Mouse (Mus musculus) lung, embryonic 16.5 days (tissue): ENCODE measurements around the gene Mamld1. TPM values are rescaled to one million over a fixed set of nuclear protein-coding genes. Genes with fewer than 3 reads are reported as not detected.
A peak's percentile ranks its signal among the peaks of the same experiment; 100 is the strongest.
"Not testable (repeated sequence)": the region's sequence is repeated elsewhere in the genome, so short reads cannot be mapped to it uniquely, and the experiment has no call there.

ENCODE experiments used
- ATAC-seq: fragments of 200-750 bp; cut with Nextera tagmentation; 2 replicates; pipeline ENCODE4 v1.8.0; 2017; ENCODE audit warnings: low read depth, mild to moderate bottlenecking, moderate library complexity
- H3K27ac ChIP-seq: fragments of 300-500 bp; sonication (generic); 2 replicates; pipeline ENCODE4 v1.5.1; 2014; ENCODE audit warnings: mild to moderate bottlenecking, control low read depth, low read length
- H3K27me3 ChIP-seq: fragments of 300-500 bp; sonication (generic); 2 replicates; pipeline ENCODE4 v1.6.1; 2014; ENCODE audit warnings: low read depth, low read length, mixed read lengths; ENCODE audit not compliant: control insufficient read depth, insufficient read depth
- H3K36me3 ChIP-seq: fragments of 300-500 bp; sonication (generic); 2 replicates; pipeline ENCODE4 v1.6.1; 2014; ENCODE audit warnings: low read length; ENCODE audit not compliant: control insufficient read depth, insufficient read depth
- H3K4me1 ChIP-seq: fragments of 300-500 bp; sonication (generic); replicated peaks from 2 replicates; pipeline ENCODE4 v1.6.1; 2014; ENCODE audit warnings: low read length, mixed read lengths; ENCODE audit not compliant: control insufficient read depth, insufficient read depth
- H3K4me2 ChIP-seq: fragments of 300-500 bp; sonication (generic); 2 replicates; pipeline ENCODE4 v1.6.1; 2014; ENCODE audit warnings: low read depth, low read length, control low read depth
- H3K4me3 ChIP-seq: fragments of 300-500 bp; sonication (generic); 2 replicates; pipeline ENCODE4 v1.5.1; 2014; ENCODE audit warnings: mild to moderate bottlenecking, low read length, control low read depth
- H3K9ac ChIP-seq: fragments of 300-500 bp; sonication (generic); 2 replicates; pipeline ENCODE4 v1.6.1; 2014; ENCODE audit warnings: low read length, control low read depth
- H3K9me3 ChIP-seq: fragments of 300-500 bp; sonication (generic); 2 replicates; pipeline ENCODE4 v1.6.1; 2016; ENCODE audit warnings: low read length; ENCODE audit not compliant: control insufficient read depth
- WGBS: fragments of 180-500 bp; shearing (Covaris S2); extraction: QIAGEN DNeasy Blood & Tissue Kit; methylation state at CpG from one replicate; pipeline ENCODE4 v1.1.7; 2014; 5-methylcytosine and 5-hydroxymethylcytosine counted together
- polyA plus RNA-seq: library from polyadenylated mRNA; unstranded; fragments of >200 nt; fragmentation: Nextera tagmentation; extraction: Ambion mirVana; gene quantifications from 2 replicates; pipeline ENCODE4 v1.2.1, GENCODE M21; 2015

Mamld1 gene
- 2.9 and 4.4 TPM in 2 replicates for polyA plus RNA-seq

DNA sequence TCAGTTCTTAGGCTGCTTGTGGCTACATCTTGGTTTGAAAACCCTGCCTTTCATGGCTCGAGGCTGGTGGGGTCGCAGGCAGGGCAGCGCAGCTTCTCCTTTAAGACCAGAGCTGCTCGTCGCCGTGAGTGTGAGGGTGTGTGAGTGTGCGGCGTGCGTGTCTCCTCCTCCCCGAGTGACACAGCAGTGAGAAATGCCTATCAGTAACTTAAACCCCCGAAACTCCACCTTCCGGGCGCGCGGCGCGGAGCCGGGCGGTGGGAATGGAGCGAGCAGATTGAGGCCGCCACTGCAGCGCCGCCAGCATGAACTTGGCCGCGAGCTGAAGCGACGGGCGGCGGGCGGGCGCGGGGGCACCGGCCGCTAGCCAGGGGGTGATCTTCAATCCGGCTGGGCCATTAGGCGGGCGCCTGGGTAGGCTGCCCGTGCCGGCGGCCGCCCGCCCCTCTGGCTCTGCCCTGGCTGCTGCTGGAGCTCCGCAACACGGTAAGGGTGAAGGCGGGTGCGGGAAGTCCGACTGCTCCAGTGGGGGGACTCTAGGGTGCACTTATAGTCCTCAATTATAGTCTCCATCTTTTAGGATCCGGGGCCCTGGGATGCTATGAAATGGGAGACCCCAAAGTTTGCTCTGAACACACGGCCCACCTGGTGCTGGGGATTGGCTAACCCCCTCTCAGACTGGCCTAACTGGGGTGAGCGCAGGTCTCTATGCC, at the start of gene Mamld1:
TSS of gene Mamld1 (plus strand) at position 393 of the 713 bp plus-strand sequence.
- peak within 1 kb of the TSS; percentile 57 for H3K4me3 ChIP-seq
- H3K27ac ChIP-seq = peak within 1 kb of the TSS; percentile 52; the same call in 1 of the 2 replicates
- no peaks in the 10 kb centered on the region for H3K27me3 ChIP-seq
- H3K36me3 ChIP-seq = no peaks in the 10 kb centered on the region
- 15% methylated on average over 35 of the region's 50 CpGs for WGBS
- H3K4me2 ChIP-seq = peak within 1 kb of the TSS; percentile 58
- H3K9ac ChIP-seq = peak within 1 kb of the TSS; percentile 69
- H3K9me3 ChIP-seq = no peaks in the 10 kb centered on the region
- H3K4me1 ChIP-seq = peaks cover 5% of the 10 kb centered on the region; the same call in 1 of the 2 replicates
- ATAC-seq = peak; percentile 79

DNA sequence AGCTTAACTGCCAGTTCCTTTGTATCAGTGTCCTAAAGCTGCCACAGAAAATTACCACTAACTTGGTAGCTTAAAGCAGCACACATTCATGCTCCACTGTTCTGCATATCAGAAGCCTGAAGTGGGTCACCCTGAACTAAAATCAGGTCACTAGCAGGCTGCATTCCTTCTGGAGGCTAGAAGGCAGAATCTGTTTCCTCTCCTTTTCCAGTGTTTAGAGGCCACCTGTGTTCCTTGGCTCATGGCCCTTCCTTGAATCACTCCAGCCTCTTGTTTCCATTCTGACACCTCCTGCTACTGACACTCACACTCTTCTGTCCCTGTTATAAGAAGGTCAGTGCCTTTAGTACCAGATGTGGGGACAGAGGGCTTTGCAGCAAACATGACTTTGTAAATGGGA, 25.3 kb upstream of the Mamld1 start:
- no peaks in the 10 kb centered on the region for H3K9me3 ChIP-seq
- no peak for ATAC-seq
- no peak overlapping the region for H3K4me3 ChIP-seq
- H3K27me3 ChIP-seq = no peaks in the 10 kb centered on the region; the same call in 1 of the 2 replicates
- no peak overlapping the region for H3K27ac ChIP-seq
- H3K36me3 ChIP-seq = no peaks in the 10 kb centered on the region
- H3K4me2 ChIP-seq = no peak overlapping the region
- H3K4me1 ChIP-seq = no peaks in the 10 kb centered on the region
- no peak overlapping the region for H3K9ac ChIP-seq

DNA sequence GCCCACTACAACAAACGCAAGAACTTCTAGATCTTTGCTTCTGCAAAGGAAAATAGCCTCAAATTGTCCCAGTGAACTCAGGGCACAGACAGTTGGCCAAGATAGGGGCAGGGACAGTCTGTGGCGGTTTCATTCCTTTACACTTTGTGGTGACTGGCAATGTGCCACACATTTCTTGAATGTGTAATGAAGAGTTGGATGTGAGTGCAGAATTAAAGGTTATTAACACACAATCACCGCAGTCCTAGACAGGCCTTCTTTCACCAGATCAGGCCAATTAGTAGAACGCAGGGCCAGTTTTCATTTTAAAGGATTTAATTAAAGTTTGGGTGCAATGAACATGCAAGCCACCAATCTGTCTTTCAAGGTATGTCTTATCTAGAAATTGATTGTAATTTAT, 22.0 kb upstream of the Mamld1 start:
- H3K4me3 ChIP-seq = no peak overlapping the region
- 75% methylated on average over 4 of the region's 4 CpGs for WGBS
- H3K9ac ChIP-seq = no peak overlapping the region
- H3K27ac ChIP-seq = no peak overlapping the region
- no peaks in the 10 kb centered on the region for H3K9me3 ChIP-seq
- H3K4me2 ChIP-seq = no peak overlapping the region
- H3K4me1 ChIP-seq = no peaks in the 10 kb centered on the region
- H3K36me3 ChIP-seq = no peaks in the 10 kb centered on the region
- ATAC-seq = no peak
- H3K27me3 ChIP-seq = no peaks in the 10 kb centered on the region; the same call in 1 of the 2 replicates

DNA sequence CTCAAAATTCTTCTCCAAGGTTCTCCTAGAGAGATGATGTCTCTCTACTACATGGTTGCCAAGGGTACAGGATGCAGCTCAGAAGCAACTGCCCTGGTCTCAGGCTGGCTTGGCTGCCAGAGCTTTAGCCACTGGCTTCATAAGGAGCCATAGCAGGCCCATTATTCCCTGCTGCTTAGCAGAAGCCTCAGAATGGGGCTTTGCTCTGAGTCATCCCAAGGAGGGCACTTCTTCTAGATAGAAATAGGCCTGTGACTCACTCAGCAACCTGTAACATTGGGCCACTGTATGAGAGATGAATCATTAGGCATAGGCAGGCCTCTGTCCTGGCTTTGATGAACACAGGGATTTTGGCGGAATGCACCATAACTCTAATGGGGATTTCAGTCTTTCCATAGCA, 21.1 kb upstream of the Mamld1 start:
- 96% methylated on average over 1 of the region's 1 CpGs for WGBS
- not testable (repeated sequence) for H3K36me3 ChIP-seq, H3K4me1 ChIP-seq, H3K9me3 ChIP-seq, H3K4me3 ChIP-seq, H3K27me3 ChIP-seq, ATAC-seq, H3K9ac ChIP-seq, H3K27ac ChIP-seq, H3K4me2 ChIP-seq

DNA sequence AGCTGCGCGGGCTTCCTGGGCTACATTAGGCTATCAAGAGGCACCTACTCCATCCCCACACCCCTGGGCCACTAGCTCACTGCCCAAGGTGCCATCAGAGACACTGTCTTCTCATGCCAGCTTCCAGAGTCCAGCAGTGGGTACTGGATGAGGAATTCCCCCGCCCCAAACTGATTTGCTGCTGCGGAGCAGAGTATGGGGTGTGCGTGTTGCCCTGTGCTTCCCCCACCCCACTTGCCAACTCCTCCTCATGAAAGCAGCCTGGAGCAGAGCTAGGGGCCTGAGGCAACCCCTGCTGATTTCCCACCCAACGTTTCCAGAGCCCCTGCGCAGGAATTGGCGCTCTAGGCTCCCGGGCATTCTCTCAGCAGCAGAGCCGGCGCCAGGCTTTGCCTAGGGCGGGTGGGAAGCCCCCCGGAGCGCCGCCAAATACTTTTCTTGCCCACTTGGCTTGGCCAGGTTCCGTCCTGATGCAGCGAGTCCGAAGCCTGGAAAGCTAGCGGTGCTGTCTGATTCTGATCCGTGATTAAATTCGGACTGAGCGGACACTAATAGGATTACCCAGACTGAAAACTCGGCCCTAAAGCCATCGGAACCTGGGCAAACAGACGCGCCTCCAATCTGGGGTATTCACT, 738 bp downstream of the Mamld1 start:
- Histone ChIP-seq H3K4me3 (peak overlapping the region; percentile 57), H3K27ac (peak overlapping the region; percentile 52; the same call in 1 of the 2 replicates), H3K9me3 (no peaks in the 10 kb centered on the region), H3K4me1 (peaks cover 5% of the 10 kb centered on the region; the same call in 1 of the 2 replicates), H3K4me2 (peak overlapping the region; percentile 58), H3K27me3 (no peaks in the 10 kb centered on the region), H3K36me3 (no peaks in the 10 kb centered on the region), H3K9ac (peak overlapping the region; percentile 69)
- peak; percentile 13; the same call in 1 of the 2 replicates for ATAC-seq
- 11% methylated on average over 26 of the region's 26 CpGs for WGBS

DNA sequence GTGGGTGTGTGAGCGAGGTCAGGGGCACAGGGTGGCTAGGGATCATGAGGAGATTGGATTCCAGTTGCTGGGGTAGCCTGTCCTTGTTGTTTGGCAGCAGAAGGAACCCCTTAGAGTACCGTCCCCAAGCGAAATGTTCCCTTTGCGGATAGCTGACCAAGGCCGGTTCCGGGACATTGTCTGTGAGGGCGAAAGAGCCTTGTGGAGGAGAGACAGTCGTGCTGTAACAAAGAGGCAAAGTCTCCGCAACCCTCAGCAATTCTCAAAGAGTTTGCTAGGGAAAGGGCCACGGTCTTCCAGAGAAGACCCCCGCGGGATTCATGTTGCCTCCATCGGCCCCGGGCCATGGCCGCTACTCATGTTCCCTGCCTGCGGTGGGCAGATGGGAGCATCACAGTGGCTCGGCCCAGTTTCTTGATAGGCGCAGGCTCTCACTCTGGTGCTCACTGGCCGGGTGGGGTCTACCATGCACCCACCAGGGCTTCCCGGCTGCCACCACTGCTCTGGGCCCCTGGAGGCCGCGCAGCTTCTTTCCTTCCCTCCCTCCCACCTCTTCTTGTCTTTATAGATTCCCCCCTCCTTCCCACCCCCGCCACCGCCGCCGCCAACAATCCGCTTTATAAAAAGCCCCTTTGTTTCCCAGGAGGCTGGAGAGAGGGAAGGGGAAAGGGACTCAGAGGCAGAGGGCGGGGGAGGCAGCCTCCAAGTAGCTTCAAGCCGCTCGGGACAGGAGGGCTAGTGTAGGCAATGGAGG, 1.5 kb downstream of the Mamld1 start:
- Histone ChIP-seq H3K4me3 (peak overlapping the region; percentile 57), H3K36me3 (no peaks in the 10 kb centered on the region), H3K9ac (peak overlapping the region; percentile 69), H3K27me3 (no peaks in the 10 kb centered on the region), H3K9me3 (no peaks in the 10 kb centered on the region), H3K27ac (peak overlapping the region; percentile 42; the same call in 1 of the 2 replicates), H3K4me2 (peak overlapping the region; percentile 58), H3K4me1 (peaks cover 5% of the 10 kb centered on the region; the same call in 1 of the 2 replicates)
- WGBS = 19% methylated on average over 28 of the region's 30 CpGs
- peak; percentile 44 for ATAC-seq

DNA sequence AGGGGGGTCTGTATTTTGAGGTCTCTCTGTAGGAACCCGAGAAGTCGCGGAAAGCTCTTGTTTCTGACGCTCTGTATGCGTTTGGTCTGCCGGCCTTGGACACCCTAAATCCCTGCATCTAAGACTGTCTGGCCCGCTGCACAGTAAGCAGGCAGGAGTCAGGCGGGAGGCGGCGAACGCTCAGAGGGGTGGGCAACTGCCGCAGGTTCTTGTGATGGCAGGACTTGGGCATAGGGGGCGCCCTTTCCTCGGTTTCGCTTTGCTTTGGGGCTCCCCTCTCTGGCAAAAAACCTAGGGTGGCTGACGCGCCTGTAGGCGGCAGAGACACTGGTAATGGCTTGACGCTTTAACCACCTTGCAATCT, 2.0 kb downstream of the Mamld1 start:
- peak; percentile 53 for ATAC-seq
- Histone ChIP-seq H3K4me2 (peak overlapping the region; percentile 58), H3K27ac (peak overlapping the region; percentile 42), H3K27me3 (no peaks in the 10 kb centered on the region), H3K4me1 (peaks cover 5% of the 10 kb centered on the region; the same call in 1 of the 2 replicates), H3K36me3 (no peaks in the 10 kb centered on the region), H3K4me3 (peak overlapping the region; percentile 57), H3K9me3 (no peaks in the 10 kb centered on the region), H3K9ac (peak overlapping the region; percentile 69)
- 12% methylated on average over 11 of the region's 19 CpGs for WGBS

DNA sequence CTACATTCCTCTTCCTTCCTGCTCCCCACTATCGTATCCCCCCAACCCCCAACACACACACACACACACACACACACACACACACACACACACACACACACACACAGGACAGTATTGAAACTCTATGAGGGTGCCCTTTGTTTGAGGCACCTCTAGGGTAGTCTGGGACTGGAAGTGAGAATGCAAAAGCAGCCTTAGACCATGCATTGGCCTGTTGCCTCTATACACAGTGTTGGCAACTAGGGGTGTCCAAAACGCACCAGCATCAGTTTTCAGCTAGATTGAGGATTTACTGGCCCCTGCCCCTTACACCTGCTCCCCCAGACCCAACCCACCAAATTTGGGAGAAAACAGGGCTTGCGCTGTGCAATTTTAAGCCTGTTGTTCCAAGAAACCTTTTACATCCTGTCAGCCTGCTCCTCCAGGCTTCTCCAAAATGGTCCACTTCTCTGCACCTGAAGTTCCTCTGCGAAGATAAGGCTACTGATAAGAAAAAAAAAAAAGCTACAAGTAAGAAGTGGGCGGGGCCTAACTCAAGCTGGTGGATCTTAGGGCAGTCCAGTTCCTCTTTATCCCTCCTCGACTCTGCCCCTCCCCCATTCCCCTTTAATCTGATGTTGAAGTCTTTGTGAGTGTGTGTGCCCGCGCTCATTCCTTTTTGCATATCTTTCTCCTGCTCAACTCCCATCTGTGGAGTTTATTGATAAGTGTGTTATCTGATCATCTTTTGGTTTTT, 2.6 kb downstream of the Mamld1 start:
- H3K4me3 ChIP-seq = peak overlapping the region; percentile 57
- peak; percentile 36 for ATAC-seq
- no peaks in the 10 kb centered on the region for H3K9me3 ChIP-seq
- H3K27me3 ChIP-seq = no peaks in the 10 kb centered on the region
- no peaks in the 10 kb centered on the region for H3K36me3 ChIP-seq
- H3K4me1 ChIP-seq = peaks cover 5% of the 10 kb centered on the region; the same call in 1 of the 2 replicates
- WGBS = 24% methylated on average over 8 of the region's 8 CpGs
- peak overlapping the region; percentile 58 for H3K4me2 ChIP-seq
- H3K9ac ChIP-seq = no peak overlapping the region
- H3K27ac ChIP-seq = no peak overlapping the region
